Mouse (Mus musculus): Measurements from ENCODE around the gene Sbsn.

DNA sequence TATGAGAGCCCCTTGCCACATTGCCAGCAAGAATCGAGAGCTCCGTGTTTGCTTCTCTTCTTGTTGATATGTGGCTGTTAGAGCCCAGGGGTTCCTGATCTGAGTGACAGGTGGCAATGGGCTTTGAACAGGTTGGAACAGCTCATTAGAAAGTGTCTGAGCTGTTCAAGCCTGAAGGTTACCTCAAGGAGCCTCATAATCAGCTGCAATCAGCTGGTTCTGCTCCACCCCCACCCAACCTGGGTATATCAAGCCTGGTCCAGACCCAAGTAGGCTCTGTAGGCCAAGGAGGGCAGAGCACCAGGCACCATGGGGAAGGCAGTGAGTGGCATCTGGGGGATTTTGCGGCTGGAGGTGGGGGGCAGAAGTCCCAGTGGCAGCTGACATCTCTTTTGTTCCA, 39.3 kb upstream of the Sbsn start, which contains the start of gene Atp4a:
- TF ChIP-seq POLR2A (IDR thresholded peaks at IDR 0.05; ENCODE audit: low read depth, low read length) = no peak
- no peak for TF ChIP-seq CTCF (IDR thresholded peaks at IDR 0.05; ENCODE audit: extremely low read depth, insufficient read length, insufficient replicate concordance, low read depth, low read length)

Data from small intestine, adult 2 months (tissue).